Mouse (Mus musculus): ENCODE measurements around the gene Rnh1. TPM values are rescaled to one million over a fixed set of nuclear protein-coding genes. Genes with fewer than 3 reads are reported as not detected.

Gene Rnh1
- 54.7 and 56.7 TPM in 2 replicates for polyA plus RNA-seq (2014; fragmentation: Nextera tagmentation; extraction: Ambion mirVana)

DNA sequence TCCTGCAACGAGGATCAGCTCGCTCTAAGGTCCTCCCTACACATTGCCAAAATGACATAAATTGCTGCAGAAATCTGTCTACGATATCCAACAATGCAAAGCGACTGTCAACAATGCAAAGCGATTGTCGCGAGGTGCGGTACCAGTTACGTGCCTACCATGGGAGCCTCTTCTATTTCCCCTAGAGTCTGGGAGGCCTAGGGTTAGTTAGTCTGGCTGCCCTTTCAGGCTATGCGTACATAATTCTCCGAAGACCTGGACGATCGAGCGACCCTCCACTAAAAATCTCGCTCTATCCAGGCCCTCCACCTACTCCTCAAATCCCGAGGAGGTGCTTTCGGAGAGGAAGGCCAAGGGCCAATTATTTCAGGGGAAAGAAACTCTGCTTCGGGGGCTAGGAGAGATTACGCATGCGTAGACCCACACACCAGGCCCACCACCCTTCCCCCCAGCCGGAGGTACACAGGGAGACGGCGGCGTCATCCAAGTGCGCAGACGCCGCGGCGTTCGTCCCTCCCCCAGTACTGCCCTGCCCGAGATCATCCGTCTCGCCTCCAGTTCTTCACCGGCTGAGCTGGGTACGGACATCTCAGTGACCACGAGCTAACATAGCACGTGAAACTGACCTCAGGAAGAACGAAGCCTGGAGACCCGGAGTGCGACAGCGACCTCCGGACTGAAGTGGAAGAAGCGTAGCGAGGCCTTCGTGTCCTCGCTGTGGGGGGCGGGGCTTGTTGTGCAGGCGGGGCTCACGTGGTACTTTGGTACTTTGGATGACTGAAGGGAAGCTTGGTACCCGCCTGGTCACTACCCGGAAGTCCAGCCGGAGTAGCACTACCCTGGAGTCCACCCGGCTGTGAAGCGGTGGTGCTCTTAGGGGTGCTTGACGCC lies at the start of gene Rnh1:
Rnh1 (minus strand) TSS at position 742 of the 891 bp plus-strand sequence.
- WGBS = 3% methylated on average over 55 of the region's 55 CpGs
- no peaks in the 10 kb centered on the region for H3K36me3 ChIP-seq (ENCODE audit: control insufficient read depth, insufficient read depth, low read length)
- DNase-seq (ENCODE audit: low spot score) = peak; percentile 98
- no peaks in the 10 kb centered on the region for H3K27me3 ChIP-seq (replicated peaks; ENCODE audit: control insufficient read depth, insufficient read depth, low read length)
- no peaks in the 10 kb centered on the region for H3K9me3 ChIP-seq (replicated peaks; ENCODE audit: control insufficient read depth, low read length)
- H3K4me3 ChIP-seq (ENCODE audit: low read depth, low read length) = peak within 1 kb of the TSS; percentile 52
- peak within 1 kb of the TSS; percentile 92 for H3K27ac ChIP-seq (ENCODE audit: low read depth, low read length)
- peak within 1 kb of the TSS; percentile 73 for H3K4me2 ChIP-seq (ENCODE audit: low read length)
- ATAC-seq = peak; percentile 98
- peaks cover 13% of the 10 kb centered on the region for H3K4me1 ChIP-seq (ENCODE audit: control insufficient read depth, insufficient read depth, low read length)
- peak within 1 kb of the TSS; percentile 77 for H3K9ac ChIP-seq (ENCODE audit: low read length)

DNA sequence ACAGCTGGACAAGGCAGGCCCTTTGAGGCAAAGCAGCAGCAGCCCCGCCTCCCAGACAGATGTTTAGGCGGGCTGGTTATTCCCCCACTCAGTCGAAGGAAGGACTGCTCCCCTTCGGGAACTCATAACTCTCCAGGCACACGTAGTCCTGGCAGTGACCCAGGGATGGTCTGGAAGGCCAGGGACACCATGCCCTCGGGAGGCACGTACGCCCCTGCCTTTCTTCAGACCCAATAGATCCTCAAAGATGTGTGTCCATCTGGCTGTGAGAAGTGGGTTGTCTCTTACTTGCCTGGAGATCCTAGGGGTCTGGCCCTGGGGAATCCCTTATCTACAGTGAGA lies 49.4 kb upstream of the Rnh1 start:
- H3K9me3 ChIP-seq (replicated peaks; ENCODE audit: control insufficient read depth, low read length) = no peaks in the 10 kb centered on the region
- peak overlapping the region; percentile 65 for H3K27ac ChIP-seq (ENCODE audit: low read depth, low read length)
- H3K4me2 ChIP-seq (ENCODE audit: low read length) = peak overlapping the region; percentile 72
- H3K4me1 ChIP-seq (ENCODE audit: control insufficient read depth, insufficient read depth, low read length) = peaks cover 7% of the 10 kb centered on the region
- H3K9ac ChIP-seq (ENCODE audit: low read length) = peak overlapping the region; percentile 59
- ATAC-seq = no peak
- H3K27me3 ChIP-seq (replicated peaks; ENCODE audit: control insufficient read depth, insufficient read depth, low read length) = no peaks in the 10 kb centered on the region
- peaks cover 7% of the 10 kb centered on the region; the same call in 1 of the 2 replicates for H3K36me3 ChIP-seq (ENCODE audit: control insufficient read depth, insufficient read depth, low read length)
- peak overlapping the region; percentile 40 for H3K4me3 ChIP-seq (ENCODE audit: low read depth, low read length)
- no peak for DNase-seq (ENCODE audit: low spot score)
- 9% methylated on average over 8 of the region's 8 CpGs for WGBS

DNA sequence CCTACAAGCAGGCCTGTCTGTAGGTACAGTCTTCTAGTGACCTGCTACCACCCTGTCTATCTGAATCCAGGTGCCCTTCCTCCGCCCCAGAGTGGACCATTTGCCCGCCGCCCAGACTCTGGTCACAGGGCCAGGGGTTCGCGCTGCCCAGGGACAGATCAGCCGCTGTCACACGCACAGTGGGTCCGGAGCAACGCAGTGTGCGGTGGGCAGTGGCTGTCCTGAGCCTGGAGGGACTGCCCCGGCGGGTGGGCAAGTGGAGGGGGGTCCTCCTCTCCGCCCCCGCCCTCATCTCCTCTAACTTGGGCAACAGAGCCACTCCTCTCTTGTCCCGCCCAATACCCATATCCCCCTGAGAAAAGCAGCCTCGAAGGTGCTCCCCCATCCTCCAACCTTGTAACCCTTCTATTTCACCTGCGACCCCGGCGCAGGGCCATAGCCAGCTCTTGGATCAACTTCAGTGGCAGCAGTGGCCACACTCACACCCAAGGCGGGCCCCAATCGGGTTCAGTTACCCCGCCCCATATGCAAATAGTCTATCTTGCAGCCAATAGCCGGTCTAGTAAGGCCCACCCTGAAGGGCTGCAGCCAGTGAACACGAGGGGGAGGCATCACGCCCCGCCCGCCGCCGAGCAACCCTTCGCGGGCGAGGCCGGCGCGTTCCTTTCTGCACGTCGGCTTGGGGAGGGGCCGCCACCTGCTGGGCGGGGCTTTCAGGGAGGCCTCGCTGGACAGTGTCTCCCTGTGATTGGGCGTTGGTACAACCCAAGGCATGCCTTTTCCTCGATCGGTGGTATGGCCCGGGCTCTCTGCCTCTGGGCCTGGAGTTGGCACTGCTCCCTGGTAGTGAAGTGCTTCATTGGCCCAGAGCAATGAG lies 48.8 kb upstream of the Rnh1 start:
- H3K4me2 ChIP-seq (ENCODE audit: low read length) = peak overlapping the region; percentile 72
- no peaks in the 10 kb centered on the region for H3K9me3 ChIP-seq (replicated peaks; ENCODE audit: control insufficient read depth, low read length)
- peak; percentile 98 for ATAC-seq
- peak overlapping the region; percentile 65 for H3K27ac ChIP-seq (ENCODE audit: low read depth, low read length)
- 4% methylated on average over 43 of the region's 44 CpGs for WGBS
- peak overlapping the region; percentile 59 for H3K9ac ChIP-seq (ENCODE audit: low read length)
- peak; percentile 98 for DNase-seq (ENCODE audit: low spot score)
- peaks cover 7% of the 10 kb centered on the region; the same call in 1 of the 2 replicates for H3K36me3 ChIP-seq (ENCODE audit: control insufficient read depth, insufficient read depth, low read length)
- peaks cover 9% of the 10 kb centered on the region for H3K4me1 ChIP-seq (ENCODE audit: control insufficient read depth, insufficient read depth, low read length)
- no peaks in the 10 kb centered on the region for H3K27me3 ChIP-seq (replicated peaks; ENCODE audit: control insufficient read depth, insufficient read depth, low read length)
- H3K4me3 ChIP-seq (ENCODE audit: low read depth, low read length) = peak overlapping the region; percentile 40

DNA sequence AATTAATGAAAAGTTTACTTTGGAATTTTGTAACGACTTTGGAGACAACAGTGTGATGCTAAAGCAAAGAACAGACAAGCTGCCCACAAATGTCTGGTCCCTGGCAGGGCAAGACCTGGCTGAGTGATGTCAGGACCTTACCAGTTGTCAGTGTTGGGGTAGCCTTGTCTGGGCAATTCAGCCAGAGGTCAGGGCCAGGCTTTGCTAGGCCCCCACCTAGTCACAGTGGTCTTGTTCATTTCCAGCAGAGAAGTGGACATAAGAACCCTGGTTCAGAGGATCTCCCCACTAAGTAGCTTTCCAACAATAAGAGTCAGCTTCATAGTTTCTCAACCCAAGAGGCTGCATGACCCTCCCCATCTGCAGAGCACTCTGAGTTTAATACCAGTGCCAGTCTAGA lies 47.7 kb upstream of the Rnh1 start:
- H3K9me3 ChIP-seq (replicated peaks; ENCODE audit: control insufficient read depth, low read length) = no peaks in the 10 kb centered on the region
- 76% methylated on average over 1 of the region's 1 CpGs for WGBS

DNA sequence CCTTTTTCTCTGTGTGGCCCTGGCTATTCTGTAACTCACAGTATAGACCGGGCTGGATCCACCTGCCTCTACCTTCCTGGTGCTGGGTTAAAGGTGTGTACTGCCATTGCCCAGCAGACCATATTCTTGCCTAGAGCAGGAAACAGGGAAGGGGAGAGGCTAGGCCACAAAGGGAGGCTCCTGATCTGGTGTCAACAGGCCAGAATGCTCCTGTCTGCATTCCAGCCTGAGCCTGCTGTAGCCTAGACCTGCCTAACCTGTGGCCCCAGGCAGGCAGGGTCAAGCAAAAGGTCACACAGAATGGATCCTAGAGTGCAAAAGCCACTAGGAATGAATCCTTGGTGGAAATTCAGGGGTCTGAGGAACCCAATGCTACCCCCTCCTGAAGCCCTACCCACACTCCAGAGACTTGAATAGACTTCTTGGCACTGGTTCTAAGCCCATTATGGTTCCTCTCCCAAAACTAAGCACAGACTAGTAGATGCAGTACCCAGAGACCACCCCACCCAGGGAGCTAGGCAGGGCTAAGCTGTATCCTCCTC lies 47.0 kb upstream of the Rnh1 start:
- Histone ChIP-seq H3K27ac (ENCODE audit: low read depth, low read length) (no peak overlapping the region), H3K4me2 (ENCODE audit: low read length) (no peak overlapping the region), H3K4me3 (ENCODE audit: low read depth, low read length) (no peak overlapping the region), H3K9me3 (replicated peaks; ENCODE audit: control insufficient read depth, low read length) (no peaks in the 10 kb centered on the region), H3K27me3 (replicated peaks; ENCODE audit: control insufficient read depth, insufficient read depth, low read length) (no peaks in the 10 kb centered on the region), H3K36me3 (ENCODE audit: control insufficient read depth, insufficient read depth, low read length) (peaks cover 7% of the 10 kb centered on the region; the same call in 1 of the 2 replicates), H3K9ac (ENCODE audit: low read length) (no peak overlapping the region), H3K4me1 (ENCODE audit: control insufficient read depth, insufficient read depth, low read length) (peaks cover 18% of the 10 kb centered on the region)
- DNase-seq (ENCODE audit: low spot score) = no peak
- ATAC-seq = no peak
- 100% methylated on average over 1 of the region's 1 CpGs for WGBS

More for the DNA sequence above, 47.7 kb upstream of the Rnh1 start:
- Histone ChIP-seq H3K27me3 (replicated peaks; ENCODE audit: control insufficient read depth, insufficient read depth, low read length) (no peaks in the 10 kb centered on the region), H3K4me2 (ENCODE audit: low read length) (no peak overlapping the region), H3K36me3 (ENCODE audit: control insufficient read depth, insufficient read depth, low read length) (peaks cover 7% of the 10 kb centered on the region; the same call in 1 of the 2 replicates), H3K27ac (ENCODE audit: low read depth, low read length) (no peak overlapping the region; the same call in 1 of the 2 replicates), H3K4me1 (ENCODE audit: control insufficient read depth, insufficient read depth, low read length) (peaks cover 13% of the 10 kb centered on the region), H3K9ac (ENCODE audit: low read length) (no peak overlapping the region), H3K4me3 (ENCODE audit: low read depth, low read length) (no peak overlapping the region)
- no peak for ATAC-seq
- no peak for DNase-seq (ENCODE audit: low spot score)

DNA sequence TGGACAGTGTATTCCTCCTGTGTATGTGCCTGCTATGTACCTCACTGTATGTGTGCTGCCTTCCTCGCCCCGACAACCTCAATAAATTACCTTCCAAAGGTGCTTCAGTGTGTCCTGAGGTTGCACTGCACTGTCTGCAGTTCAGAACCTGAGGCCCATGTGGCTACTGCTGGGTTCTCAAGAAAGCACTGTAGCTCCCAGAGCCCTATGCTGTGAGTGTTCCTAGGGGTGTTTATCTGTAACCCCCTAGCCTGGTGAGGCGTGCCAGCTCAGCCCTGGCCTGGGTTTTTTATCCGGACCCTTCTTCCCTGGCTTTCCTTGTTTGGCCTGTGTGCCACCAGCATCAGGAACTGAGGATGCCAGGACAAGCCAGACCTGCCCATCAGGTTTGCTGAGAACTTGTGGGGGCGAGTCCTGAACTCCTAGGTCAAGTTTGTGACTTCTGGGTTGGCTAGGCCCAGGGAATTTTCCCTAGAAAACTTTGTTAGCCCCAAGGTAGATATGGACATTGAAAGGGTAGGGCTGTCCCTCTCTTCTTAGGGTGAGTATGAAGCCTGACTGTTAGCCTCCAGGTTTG lies 46.0 kb upstream of the Rnh1 start:
- H3K9me3 ChIP-seq (replicated peaks; ENCODE audit: control insufficient read depth, low read length) = no peaks in the 10 kb centered on the region
- H3K27me3 ChIP-seq (replicated peaks; ENCODE audit: control insufficient read depth, insufficient read depth, low read length) = no peaks in the 10 kb centered on the region
- no peak overlapping the region for H3K27ac ChIP-seq (ENCODE audit: low read depth, low read length)
- H3K9ac ChIP-seq (ENCODE audit: low read length) = no peak overlapping the region
- peaks cover 18% of the 10 kb centered on the region for H3K4me1 ChIP-seq (ENCODE audit: control insufficient read depth, insufficient read depth, low read length)
- 94% methylated on average over 5 of the region's 5 CpGs for WGBS
- ATAC-seq (no peak), DNase-seq (ENCODE audit: low spot score) (no peak)
- peaks cover 7% of the 10 kb centered on the region; the same call in 1 of the 2 replicates for H3K36me3 ChIP-seq (ENCODE audit: control insufficient read depth, insufficient read depth, low read length)
- no peak overlapping the region for H3K4me3 ChIP-seq (ENCODE audit: low read depth, low read length)
- H3K4me2 ChIP-seq (ENCODE audit: low read length) = no peak overlapping the region

DNA sequence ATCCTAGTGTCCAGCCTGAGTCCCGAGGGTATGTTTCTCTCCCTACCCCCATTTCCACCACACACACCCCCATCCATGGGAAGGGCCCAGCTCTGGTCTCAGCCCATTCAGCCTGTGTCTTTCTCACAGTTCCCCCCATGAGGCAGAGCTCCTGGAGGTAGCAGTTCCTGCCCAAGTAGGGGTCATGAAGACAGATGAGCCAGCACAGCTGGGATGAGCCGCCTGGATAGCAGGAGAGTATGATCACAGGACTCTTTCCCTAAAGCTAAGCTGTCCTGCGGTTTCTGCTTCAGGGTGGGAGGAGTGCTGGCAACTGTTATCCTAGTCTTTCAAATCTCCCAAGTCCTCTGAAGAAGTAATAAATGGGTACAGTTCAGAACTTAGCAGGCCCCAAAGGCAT lies 45.5 kb upstream of the Rnh1 start:
- Histone ChIP-seq H3K4me3 (ENCODE audit: low read depth, low read length) (no peak overlapping the region), H3K9me3 (replicated peaks; ENCODE audit: control insufficient read depth, low read length) (no peaks in the 10 kb centered on the region), H3K4me2 (ENCODE audit: low read length) (no peak overlapping the region), H3K27ac (ENCODE audit: low read depth, low read length) (no peak overlapping the region), H3K4me1 (ENCODE audit: control insufficient read depth, insufficient read depth, low read length) (peaks cover 18% of the 10 kb centered on the region), H3K9ac (ENCODE audit: low read length) (no peak overlapping the region), H3K36me3 (ENCODE audit: control insufficient read depth, insufficient read depth, low read length) (peaks cover 7% of the 10 kb centered on the region; the same call in 1 of the 2 replicates), H3K27me3 (replicated peaks; ENCODE audit: control insufficient read depth, insufficient read depth, low read length) (no peaks in the 10 kb centered on the region)
- DNase-seq (ENCODE audit: low spot score) = no peak
- WGBS = 83% methylated on average over 3 of the region's 3 CpGs
- no peak for ATAC-seq

DNA sequence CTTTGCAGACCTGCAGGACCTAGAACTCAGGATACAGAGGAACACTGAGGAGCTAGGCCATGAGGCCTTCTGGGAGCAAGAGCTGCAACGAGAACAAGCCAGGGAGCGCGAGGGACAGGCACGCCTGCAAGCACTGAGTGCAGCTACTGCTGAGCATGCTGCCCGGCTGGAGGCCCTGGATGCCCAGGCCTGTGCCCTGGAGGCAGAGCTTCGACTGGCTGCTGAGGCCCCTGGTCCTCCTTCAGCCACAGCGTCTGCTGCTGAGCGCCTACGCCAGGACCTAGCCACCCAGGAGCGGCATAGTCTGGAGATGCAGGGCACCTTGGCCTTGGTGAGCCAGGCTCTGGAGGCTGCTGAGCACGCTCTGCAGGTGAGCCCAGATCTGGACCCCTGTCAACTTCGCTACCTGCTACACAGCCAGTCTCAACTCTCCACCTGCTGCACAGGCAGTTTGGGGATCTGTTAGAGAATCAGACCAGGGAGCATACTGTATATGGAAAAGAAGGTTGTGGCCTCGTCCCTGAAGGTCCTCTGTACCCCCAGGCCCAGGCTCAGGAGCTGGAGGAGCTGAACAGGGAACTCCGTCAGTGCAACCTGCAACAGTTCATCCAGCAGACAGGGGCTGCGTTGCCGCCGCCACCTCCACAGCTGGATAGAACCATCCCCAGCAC lies 44.8 kb upstream of the Rnh1 start:
- H3K9ac ChIP-seq (ENCODE audit: low read length) = no peak overlapping the region

More for the DNA sequence above, 44.8 kb upstream of the Rnh1 start:
- ATAC-seq = no peak
- DNase-seq (ENCODE audit: low spot score) = no peak
- Histone ChIP-seq H3K4me2 (ENCODE audit: low read length) (no peak overlapping the region), H3K27ac (ENCODE audit: low read depth, low read length) (no peak overlapping the region), H3K4me1 (ENCODE audit: control insufficient read depth, insufficient read depth, low read length) (peaks cover 16% of the 10 kb centered on the region), H3K36me3 (ENCODE audit: control insufficient read depth, insufficient read depth, low read length) (peaks cover 7% of the 10 kb centered on the region; the same call in 1 of the 2 replicates), H3K4me3 (ENCODE audit: low read depth, low read length) (no peak overlapping the region), H3K9me3 (replicated peaks; ENCODE audit: control insufficient read depth, low read length) (no peaks in the 10 kb centered on the region), H3K27me3 (replicated peaks; ENCODE audit: control insufficient read depth, insufficient read depth, low read length) (no peaks in the 10 kb centered on the region)
- 89% methylated on average over 17 of the region's 17 CpGs for WGBS
